Mouse (Mus musculus): Measurements from ENCODE around the gene Nudt22. TPM values are rescaled to one million over a fixed set of nuclear protein-coding genes. Genes with fewer than 3 reads are reported as not detected.
A peak's percentile ranks its signal among the peaks of the same experiment; 100 is the strongest.

Gene Nudt22
- polyA plus RNA-seq, 1 experiment from 2014 or later: 15.3 TPM

DNA sequence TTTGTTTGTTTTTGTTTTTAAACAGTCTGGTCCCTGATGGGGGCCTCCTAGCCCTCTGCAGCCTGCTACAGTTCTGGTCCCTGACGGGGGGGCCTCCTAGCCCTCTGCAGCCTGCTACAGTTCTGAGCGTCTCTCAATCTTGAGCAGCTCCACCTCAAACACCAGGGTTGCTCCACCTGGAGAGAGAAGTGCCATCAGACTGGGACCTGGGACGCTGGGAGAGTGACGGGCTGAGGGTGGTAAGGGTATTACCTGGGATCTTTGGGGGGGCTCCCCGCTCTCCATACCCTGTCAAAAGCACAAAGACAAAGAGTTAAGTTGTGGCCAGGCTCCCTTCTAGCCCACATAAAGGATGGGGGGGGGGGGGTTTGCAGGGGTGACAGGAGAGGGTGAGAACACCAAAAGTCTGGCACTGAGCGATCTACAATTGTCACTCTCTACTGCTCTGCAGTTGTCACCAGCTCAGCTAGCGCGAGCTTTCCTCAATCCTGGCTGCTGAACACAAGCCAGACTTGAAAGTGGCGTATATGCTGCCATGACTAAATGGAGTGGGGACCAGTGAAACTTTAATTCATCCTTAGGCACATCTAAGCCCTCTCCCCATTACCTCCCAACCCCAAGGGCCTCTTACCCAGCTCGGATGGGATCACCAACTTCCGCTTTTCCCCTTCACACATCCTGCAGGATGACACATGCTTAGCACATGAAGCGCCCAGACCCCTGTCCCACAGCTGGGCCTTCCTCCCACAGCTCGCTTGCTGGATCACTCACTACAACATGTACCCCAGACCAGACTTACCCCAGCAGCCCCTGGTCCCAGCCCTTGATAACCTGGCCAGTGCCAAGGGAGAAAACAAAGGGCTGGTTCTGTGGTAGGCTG, 17.9 kb downstream of the Nudt22 start:
- Histone ChIP-seq H3K27ac (ENCODE audit: low read length) (peak overlapping the region; percentile 41), H3K27me3 (ENCODE audit: control insufficient read depth, insufficient read depth, low read length) (no peaks in the 10 kb centered on the region), H3K4me1 (ENCODE audit: control insufficient read depth, insufficient read depth, low read length) (peaks cover 34% of the 10 kb centered on the region), H3K9me3 (ENCODE audit: control insufficient read depth, low read depth, low read length) (no peaks in the 10 kb centered on the region), H3K9ac (replicated peaks; ENCODE audit: low read depth, low read length) (0 out of 2 replicates have a peak overlapping the region, but pooled peaks have one; percentile 60), H3K36me3 (ENCODE audit: control insufficient read depth, insufficient read depth, low read length) (peaks cover 21% of the 10 kb centered on the region), H3K4me3 (ENCODE audit: low read depth, low read length) (0 out of 2 replicates have a peak overlapping the region, but pooled peaks have one; percentile 67), H3K4me2 (replicated peaks; ENCODE audit: low read depth, low read length) (peak overlapping the region; percentile 76; the same call in 1 of the 2 replicates)
- ATAC-seq (ENCODE audit: insufficient number of reproducible peaks, insufficient read depth, low FRiP score, low read depth): no peak
- 80% methylated on average over 13 of the region's 13 CpGs for WGBS

DNA sequence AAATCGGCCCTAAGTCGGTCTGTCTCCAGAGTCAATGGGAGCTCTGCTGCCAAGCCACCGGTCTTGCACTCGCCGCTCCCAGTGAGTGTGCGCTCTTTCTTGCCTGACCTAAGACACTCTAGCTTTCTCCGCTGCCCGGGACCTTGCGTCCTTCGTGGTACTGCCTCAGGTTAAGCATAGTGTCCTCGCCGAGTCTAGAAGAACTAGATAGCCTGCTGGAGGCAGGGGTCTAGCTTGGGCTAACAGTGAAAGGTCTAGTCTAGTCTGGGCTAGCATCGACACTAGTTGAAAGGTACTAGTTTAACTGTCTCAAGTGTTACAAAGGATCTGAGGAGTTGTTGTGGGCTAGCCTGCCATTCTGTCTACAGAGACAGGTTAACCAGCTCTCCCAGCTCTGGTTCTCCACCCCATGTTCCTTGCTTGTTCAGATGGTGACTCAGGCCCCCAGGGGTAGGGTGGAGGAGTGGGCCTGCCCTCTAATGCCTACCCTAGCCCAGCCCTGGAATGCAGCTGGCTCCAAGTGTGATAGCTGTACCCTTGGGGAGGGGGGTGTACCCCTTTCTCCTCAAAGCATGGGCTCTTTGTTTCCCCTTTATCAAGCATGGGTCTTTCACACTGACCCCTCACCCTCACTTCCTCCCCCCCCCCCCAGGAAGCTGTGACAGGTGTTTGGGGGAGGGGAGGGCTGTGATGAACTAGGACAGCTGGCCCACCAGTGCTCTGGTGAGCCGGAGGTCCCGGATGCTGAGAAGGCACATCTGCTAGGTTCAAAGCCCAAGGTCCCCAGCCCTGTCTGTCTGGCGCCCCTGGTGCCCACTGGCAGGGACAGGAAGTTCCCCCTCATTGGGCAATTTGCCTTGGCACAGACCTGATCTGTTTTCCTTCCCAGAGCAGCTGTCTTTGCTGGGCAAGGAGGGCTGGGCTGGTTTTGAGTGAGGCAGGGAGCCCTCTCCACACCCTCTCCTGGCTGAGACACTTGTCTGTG, 20.1 kb downstream of the Nudt22 start, which contains the start of gene Plcb3:
TSS of gene Plcb3 (minus strand) at position 934 of the 985 bp plus-strand sequence.
- peak within 1 kb of the TSS; percentile 94 for H3K27ac ChIP-seq (ENCODE audit: low read length)
- H3K36me3 ChIP-seq (ENCODE audit: control insufficient read depth, insufficient read depth, low read length): peaks cover 13% of the 10 kb centered on the region
- peak within 1 kb of the TSS; percentile 82 for H3K9ac ChIP-seq (replicated peaks; ENCODE audit: low read depth, low read length)
- ATAC-seq (ENCODE audit: insufficient number of reproducible peaks, insufficient read depth, low FRiP score, low read depth): no peak
- H3K27me3 ChIP-seq (ENCODE audit: control insufficient read depth, insufficient read depth, low read length): no peaks in the 10 kb centered on the region
- no peaks in the 10 kb centered on the region for H3K9me3 ChIP-seq (ENCODE audit: control insufficient read depth, low read depth, low read length)
- H3K4me1 ChIP-seq (ENCODE audit: control insufficient read depth, insufficient read depth, low read length): peaks cover 38% of the 10 kb centered on the region
- peak within 1 kb of the TSS; percentile 93 for H3K4me2 ChIP-seq (replicated peaks; ENCODE audit: low read depth, low read length)
- peak within 1 kb of the TSS; percentile 77 for H3K4me3 ChIP-seq (ENCODE audit: low read depth, low read length)
- under 1% methylated on average over 16 of the region's 16 CpGs for WGBS

DNA sequence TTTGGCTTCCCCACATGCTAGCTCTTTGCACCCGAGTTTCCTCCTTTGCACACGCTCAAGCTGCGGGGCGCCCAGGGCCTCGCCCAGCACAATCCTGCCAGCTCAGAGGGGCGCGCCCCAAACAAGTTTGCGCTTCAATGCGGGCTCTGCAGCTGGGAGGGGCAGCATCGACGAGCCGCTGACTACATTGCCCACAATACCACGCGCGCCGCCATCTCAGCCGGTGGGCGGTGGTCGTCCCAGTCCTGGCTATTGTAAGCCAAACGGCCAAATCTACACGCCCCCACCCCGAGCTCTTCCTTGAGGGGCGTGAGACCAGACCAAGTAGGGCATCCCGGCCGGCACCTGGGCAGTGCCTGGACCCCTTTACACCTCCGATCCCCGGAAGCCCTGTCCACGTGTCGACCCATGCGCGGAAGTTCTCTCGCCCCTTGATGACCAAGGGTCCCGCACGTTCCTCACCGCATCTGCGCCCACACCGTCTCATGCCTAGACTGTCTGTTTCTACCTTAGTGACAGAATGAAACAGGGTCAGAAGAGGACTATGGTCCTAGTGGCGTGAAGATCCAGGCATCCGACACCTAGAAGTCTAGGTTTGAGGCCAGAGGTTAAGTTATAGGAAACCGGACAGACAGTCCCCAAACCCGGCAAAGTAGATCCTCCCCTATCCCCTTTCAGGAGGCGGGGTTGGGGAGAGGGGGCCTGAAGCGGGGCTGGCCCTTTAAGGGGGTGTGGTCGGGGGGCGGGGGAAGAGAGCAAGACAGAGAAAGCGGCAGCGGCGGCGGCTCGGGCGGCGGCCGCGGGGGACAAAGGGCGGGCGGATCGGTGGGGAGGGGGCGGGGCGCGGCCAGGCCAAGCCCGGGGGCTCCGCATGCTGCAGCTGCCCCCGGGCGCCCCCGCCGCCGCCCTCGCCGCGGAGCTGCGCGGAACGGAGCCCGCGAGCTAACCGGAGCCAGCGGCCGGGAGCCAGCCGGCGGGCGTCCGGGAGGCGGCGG, 21.4 kb downstream of the Nudt22 start, which contains the start of gene Ppp1r14b:
TSS of gene Ppp1r14b (plus strand) at position 758 of the 995 bp plus-strand sequence.
- WGBS: under 1% methylated on average over 81 of the region's 84 CpGs
- peaks cover 49% of the 10 kb centered on the region for H3K4me1 ChIP-seq (ENCODE audit: control insufficient read depth, insufficient read depth, low read length)

DNA sequence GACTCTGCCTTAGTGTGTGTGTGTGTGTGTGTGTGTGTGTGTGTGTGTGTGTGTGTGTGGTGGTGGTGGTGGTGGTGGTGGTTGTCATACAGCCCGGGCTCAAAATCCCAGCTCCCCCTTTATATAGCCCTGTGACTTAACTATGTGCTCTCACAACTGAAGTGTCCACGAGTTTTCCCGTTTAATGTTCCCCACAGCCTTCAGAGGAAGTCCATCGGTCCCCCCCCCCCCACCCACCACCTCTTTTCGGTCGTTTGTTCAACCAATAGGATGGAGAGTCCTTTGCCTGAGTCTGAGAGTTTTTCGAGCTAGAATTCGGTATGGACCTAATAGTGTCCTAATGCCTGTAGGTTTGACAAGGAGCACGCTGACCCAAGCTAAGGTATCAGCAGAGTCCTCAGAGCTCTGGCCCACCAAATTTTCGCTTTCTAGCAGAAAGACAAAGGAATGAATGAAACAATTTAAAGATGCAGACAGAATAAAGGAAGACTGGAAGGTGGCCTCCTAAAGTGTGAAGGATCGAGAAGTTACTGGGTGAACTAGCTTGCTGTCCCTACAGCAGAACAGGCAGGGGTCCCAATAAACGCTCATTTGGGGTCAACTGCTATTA, 22.2 kb downstream of the Nudt22 start:
- H3K4me1 ChIP-seq (ENCODE audit: control insufficient read depth, insufficient read depth, low read length): peaks cover 43% of the 10 kb centered on the region
- no peaks in the 10 kb centered on the region for H3K9me3 ChIP-seq (ENCODE audit: control insufficient read depth, low read depth, low read length)
- H3K36me3 ChIP-seq (ENCODE audit: control insufficient read depth, insufficient read depth, low read length): peaks cover 13% of the 10 kb centered on the region
- no peaks in the 10 kb centered on the region for H3K27me3 ChIP-seq (ENCODE audit: control insufficient read depth, insufficient read depth, low read length)
- WGBS: 27% methylated on average over 12 of the region's 12 CpGs
- no peak overlapping the region for H3K27ac ChIP-seq (ENCODE audit: low read length)
- peak overlapping the region; percentile 44 for H3K4me2 ChIP-seq (replicated peaks; ENCODE audit: low read depth, low read length)
- 0 out of 2 replicates have a peak overlapping the region, but pooled peaks have one; percentile 2 for H3K9ac ChIP-seq (replicated peaks; ENCODE audit: low read depth, low read length)
- ATAC-seq (ENCODE audit: insufficient number of reproducible peaks, insufficient read depth, low FRiP score, low read depth): no peak
- H3K4me3 ChIP-seq (ENCODE audit: low read depth, low read length): peak overlapping the region; percentile 77

More for the DNA sequence above, 21.4 kb downstream of the Nudt22 start, which contains the start of gene Ppp1r14b:
- Histone ChIP-seq H3K27ac (ENCODE audit: low read length) (peak within 1 kb of the TSS; percentile 94), H3K9ac (replicated peaks; ENCODE audit: low read depth, low read length) (peak within 1 kb of the TSS; percentile 82), H3K27me3 (ENCODE audit: control insufficient read depth, insufficient read depth, low read length) (no peaks in the 10 kb centered on the region), H3K4me2 (replicated peaks; ENCODE audit: low read depth, low read length) (peak within 1 kb of the TSS; percentile 93), H3K9me3 (ENCODE audit: control insufficient read depth, low read depth, low read length) (no peaks in the 10 kb centered on the region), H3K36me3 (ENCODE audit: control insufficient read depth, insufficient read depth, low read length) (peaks cover 13% of the 10 kb centered on the region), H3K4me3 (ENCODE audit: low read depth, low read length) (peak within 1 kb of the TSS; percentile 77)
- peak; percentile 60 for ATAC-seq (ENCODE audit: insufficient number of reproducible peaks, insufficient read depth, low FRiP score, low read depth)

DNA sequence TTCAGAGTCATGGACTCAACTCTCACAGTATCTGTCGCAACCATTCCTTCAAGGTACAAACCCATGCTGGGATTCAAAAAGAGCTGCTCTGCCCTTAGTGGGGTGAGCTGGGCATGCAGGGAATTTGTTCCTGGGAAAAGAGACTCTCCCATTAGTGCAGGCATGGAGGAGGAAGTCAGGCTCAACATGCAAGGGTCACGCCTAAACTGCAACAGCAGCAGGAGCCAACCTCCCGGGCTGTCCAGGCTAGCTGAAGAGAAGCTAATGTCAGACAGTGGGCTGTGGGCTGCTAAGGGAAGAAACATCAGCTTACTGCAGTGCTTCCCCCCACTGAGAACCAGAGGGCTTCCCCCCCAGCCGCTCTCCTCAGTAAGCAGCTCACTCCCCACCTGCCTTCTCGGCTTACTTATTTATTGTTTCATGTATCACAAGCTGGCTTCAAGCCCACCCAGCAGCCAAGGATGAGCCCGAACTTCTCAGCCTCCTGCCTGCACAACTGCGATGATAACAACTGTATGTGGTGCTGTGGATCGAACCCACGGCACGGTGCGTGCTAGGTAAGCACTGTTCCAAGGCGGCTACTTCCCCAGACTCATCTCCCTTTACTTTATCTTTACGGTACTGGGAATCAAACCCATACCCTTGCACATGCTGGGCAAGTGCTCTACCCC, 23.5 kb downstream of the Nudt22 start:
- WGBS: 77% methylated on average over 13 of the region's 13 CpGs
- no peak overlapping the region for H3K4me2 ChIP-seq (replicated peaks; ENCODE audit: low read depth, low read length)
- H3K36me3 ChIP-seq (ENCODE audit: control insufficient read depth, insufficient read depth, low read length): 0 out of 2 replicates have a peak, but pooled peaks cover 3% of the 10 kb centered on the region
- H3K9ac ChIP-seq (replicated peaks; ENCODE audit: low read depth, low read length): no peak overlapping the region
- no peak overlapping the region for H3K27ac ChIP-seq (ENCODE audit: low read length)
- H3K4me1 ChIP-seq (ENCODE audit: control insufficient read depth, insufficient read depth, low read length): peaks cover 52% of the 10 kb centered on the region
- no peak overlapping the region for H3K4me3 ChIP-seq (ENCODE audit: low read depth, low read length)
- no peaks in the 10 kb centered on the region for H3K9me3 ChIP-seq (ENCODE audit: control insufficient read depth, low read depth, low read length)
- H3K27me3 ChIP-seq (ENCODE audit: control insufficient read depth, insufficient read depth, low read length): no peaks in the 10 kb centered on the region
- ATAC-seq (ENCODE audit: insufficient number of reproducible peaks, insufficient read depth, low FRiP score, low read depth): no peak

DNA sequence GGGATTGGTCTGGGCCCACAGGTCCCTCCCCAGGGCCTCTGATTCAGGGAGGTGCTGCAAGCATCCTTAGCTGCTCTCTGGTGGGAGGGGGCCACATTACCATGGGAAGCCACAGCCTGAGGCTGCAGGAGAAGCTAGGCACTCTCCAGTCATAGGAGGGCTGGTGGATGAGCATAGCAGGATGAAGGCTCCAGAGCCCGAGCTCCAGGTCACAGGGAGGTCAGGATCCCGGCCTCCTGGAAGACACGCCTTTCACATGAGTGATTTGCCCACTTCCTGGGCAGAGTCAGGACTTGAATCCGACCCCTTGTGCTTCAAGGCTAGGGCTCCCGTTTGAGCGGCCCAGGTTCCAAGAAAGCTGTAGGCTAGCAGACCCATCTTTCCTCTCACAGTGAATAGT, 24.3 kb downstream of the Nudt22 start:
- 31% methylated on average over 6 of the region's 6 CpGs for WGBS
- Histone ChIP-seq H3K27ac (ENCODE audit: low read length) (no peak overlapping the region), H3K4me1 (ENCODE audit: control insufficient read depth, insufficient read depth, low read length) (peaks cover 51% of the 10 kb centered on the region), H3K4me2 (replicated peaks; ENCODE audit: low read depth, low read length) (no peak overlapping the region), H3K9ac (replicated peaks; ENCODE audit: low read depth, low read length) (no peak overlapping the region; the same call in 1 of the 2 replicates), H3K36me3 (ENCODE audit: control insufficient read depth, insufficient read depth, low read length) (no peaks in the 10 kb centered on the region), H3K4me3 (ENCODE audit: low read depth, low read length) (no peak overlapping the region), H3K9me3 (ENCODE audit: control insufficient read depth, low read depth, low read length) (no peaks in the 10 kb centered on the region), H3K27me3 (ENCODE audit: control insufficient read depth, insufficient read depth, low read length) (no peaks in the 10 kb centered on the region)
- no peak for ATAC-seq (ENCODE audit: insufficient number of reproducible peaks, insufficient read depth, low FRiP score, low read depth)
